Mouse (Mus musculus) thymus, postnatal 0 days (tissue): ENCODE data around the gene Kcnk18. TPM values are rescaled to one million over a fixed set of nuclear protein-coding genes. Genes with fewer than 3 reads are reported as not detected.

ENCODE experiments used
- DNase-seq: peaks from one replicate; pipeline ENCODE4 v3.0.0-alpha.2; 2015; ENCODE audit warnings: low spot score
- polyA plus RNA-seq: library from polyadenylated mRNA; unstranded; fragments of >200 nt; fragmentation: Nextera tagmentation; extraction: Ambion mirVana; gene quantifications from 2 replicates; pipeline ENCODE4 v1.2.1, GENCODE M21; 2015

Gene Kcnk18
- polyA plus RNA-seq, 1 experiment from 2014 or later = not detected

GRCm38 (mm10) chr19:59221131-59221530 is 2.1 kb downstream of the Kcnk18 start:
- no peak for DNase-seq

DNA sequence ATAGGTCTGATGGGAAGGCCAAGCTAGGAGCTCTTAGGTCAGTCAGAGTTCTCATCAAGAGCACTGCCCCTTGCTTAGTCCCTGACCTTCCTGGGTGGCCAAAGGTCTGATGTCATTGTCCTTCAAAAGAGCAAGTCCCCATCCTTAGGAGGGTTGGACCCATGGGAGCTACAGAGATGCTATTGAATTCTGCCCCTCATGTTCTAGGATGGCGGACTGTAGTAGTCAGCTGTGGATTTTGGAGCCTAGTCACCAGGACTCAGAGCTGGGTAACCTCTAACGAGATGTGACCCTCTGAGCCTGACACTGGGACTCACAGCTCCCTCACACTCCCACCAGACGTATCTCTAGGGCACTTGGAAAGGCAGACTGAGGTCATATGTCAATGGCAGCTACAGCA is 9.4 kb downstream of the Kcnk18 start:
- no peak for DNase-seq

DNA sequence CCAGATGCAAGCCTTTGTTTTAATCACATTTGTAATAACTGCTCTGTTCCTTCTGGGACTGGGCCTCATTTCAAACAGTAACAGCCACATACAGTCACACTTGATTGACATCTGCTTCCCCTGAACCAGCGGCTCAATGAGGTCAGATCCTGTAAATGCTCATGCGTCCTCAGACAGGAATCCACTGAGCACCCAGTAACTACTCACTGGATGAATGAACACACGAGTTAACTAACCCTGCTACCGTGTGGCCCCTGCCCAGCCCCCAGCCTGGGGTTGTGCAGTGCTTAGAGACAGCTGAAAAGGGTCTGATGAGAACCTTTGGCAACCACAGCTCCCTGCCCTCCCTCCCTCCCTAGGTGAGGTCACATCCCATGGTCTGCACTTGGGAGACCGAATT is 13.8 kb downstream of the Kcnk18 start:
- no peak for DNase-seq

DNA sequence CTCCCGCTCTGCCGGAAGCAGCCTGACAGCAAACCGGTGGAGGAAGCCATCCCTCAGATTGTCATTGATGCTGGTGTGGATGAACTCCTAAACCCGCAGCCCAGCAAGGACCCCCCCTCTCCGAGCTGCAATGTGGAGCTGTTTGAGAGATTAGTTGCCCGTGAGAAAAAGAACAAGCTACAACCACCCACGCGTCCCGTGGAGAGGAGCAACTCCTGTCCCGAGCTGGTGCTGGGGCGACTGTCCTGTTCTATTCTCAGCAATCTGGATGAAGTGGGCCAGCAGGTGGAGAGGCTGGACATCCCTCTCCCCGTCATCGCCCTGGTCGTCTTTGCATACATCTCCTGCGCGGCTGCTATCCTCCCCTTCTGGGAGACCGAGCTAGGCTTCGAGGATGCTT is 16.0 kb downstream of the Kcnk18 start:
- no peak for DNase-seq

- DNase-seq = no peak
These were observed 17.0 kb downstream of the Kcnk18 start for GRCm38 (mm10) chr19:59236046-59236445.

GRCm38 (mm10) chr19:59238630-59239029 is 19.6 kb downstream of the Kcnk18 start:
- DNase-seq = no peak

DNA sequence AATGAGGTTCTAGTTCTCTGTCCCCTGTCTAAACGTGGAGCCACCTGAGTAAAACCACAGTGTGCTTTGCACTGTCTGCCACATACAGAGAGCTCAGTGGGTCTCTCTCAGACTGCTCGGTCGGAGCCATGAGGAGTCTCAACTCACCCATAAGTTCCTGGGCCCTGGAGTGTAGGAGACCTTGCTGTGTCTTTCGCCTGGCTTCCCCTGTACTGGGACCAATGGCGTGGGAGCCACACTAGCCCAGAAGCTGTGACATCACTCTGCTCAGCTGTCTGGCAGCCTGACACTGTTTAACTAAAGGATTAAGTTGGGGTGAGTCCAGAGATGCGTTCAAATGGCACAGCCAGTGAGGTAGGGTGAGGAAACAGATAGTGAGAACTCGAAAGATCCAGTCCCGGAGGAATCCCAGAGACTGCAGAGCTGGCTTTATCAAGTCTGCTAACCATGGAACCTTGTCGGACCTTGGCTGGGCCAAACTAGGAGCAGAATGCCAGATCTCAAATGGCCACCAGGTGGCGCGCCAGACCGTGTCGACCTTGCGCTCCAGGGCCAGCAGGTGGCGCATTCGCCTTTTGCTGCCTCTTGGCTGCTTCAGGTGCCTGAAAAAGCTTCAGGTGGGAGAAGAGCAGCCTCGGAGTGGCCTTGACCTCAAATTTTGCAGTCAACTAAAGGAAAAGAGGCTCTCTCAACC is 20.3 kb downstream of the Kcnk18 start:
- peak; percentile 82 for DNase-seq

DNA sequence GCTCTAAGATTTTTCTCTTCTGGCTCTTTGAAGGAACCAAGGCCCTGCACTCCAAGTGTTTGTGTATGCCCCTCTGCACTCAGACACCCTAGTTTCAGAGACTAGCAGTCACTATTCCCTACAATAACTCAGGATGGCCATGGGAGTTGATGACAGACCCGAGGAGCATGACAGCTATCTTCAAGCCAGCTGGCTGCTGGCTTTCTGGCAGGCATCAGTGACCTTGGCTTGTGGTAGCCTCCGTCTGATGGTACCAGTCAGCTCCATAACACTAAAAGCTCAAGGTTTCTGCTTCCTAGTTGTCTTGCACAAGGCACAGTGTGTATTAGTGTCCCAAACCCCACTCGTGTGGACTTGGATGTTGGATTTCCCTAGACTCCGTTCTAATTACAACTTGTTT is 23.0 kb downstream of the Kcnk18 start:
- DNase-seq = no peak

DNA sequence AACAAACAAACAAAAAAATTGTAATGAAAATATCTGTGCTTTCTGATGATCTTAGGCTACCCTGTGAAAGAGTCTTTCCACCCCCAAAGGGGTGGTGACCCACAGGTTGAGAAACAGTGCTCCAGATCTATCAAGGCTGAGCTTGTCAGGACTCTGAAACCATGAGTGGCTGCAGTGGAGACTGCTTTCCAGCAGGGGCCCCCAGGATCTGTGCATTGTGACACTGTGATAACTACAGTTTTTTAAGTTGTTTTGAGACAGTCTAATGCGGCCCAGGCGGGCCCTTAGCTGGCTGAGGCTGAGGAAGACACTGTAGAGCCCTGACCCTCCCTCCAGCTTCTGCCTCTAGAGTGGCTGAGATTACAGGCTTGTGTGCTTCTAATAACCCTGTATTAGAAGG is 24.0 kb downstream of the Kcnk18 start:
- no peak for DNase-seq

DNA sequence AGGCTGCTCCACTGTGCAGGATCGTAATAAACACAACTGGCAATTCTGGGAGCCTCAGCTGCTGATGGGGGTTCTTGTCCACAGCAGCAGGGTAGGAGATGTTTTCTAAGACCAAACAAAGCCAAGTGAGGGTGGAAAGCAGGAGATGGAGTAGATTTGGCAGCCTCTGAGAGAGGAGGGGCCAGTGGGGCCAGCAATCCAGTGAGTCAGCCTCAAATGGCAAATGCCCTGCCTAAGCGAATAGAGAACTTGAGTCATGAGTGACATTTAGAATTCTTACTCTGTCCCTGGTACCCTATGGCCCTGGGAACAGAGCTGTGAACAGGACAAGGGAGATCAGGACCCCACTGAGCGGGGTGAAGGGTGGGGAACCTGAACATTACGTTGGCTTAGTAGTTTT is 29.1 kb downstream of the Kcnk18 start:
- peak; percentile 7 for DNase-seq

GRCm38 (mm10) chr19:59248553-59249286 is 29.7 kb downstream of the Kcnk18 start:
- peak; percentile 47 for DNase-seq

- DNase-seq = no peak
These were observed 33.6 kb downstream of the Kcnk18 start for GRCm38 (mm10) chr19:59252651-59253050.

DNA sequence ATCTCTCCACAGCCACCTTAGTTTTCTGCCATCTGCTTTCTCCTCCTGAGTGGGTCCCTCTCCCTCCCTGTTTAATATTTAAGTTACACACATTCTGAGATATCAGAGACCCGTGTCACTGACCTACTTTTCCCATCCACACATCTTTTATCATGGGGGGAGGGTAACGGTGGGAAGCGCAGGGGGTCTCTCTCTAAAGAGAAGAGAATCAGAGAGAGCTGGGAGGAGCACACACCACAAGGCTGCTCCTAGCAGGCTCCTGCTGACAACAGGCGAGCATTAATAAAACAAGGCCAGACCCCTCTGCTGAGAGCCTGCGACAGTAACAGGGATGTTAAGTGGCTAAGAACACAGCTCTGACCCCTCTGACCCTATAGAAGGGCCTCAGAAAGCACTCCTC is 40.6 kb downstream of the Kcnk18 start:
- no peak for DNase-seq

GRCm38 (mm10) chr19:59260718-59261442 is 41.9 kb downstream of the Kcnk18 start, which contains the start of gene Slc18a2:
TSS of gene Slc18a2 (plus strand) at chr19:59260896.
- peak; percentile 54 for DNase-seq

- DNase-seq = no peak
These were observed 42.6 kb downstream of the Kcnk18 start for GRCm38 (mm10) chr19:59261604-59262003.

- DNase-seq = no peak
These were observed 44.2 kb downstream of the Kcnk18 start for GRCm38 (mm10) chr19:59263171-59263570.

DNA sequence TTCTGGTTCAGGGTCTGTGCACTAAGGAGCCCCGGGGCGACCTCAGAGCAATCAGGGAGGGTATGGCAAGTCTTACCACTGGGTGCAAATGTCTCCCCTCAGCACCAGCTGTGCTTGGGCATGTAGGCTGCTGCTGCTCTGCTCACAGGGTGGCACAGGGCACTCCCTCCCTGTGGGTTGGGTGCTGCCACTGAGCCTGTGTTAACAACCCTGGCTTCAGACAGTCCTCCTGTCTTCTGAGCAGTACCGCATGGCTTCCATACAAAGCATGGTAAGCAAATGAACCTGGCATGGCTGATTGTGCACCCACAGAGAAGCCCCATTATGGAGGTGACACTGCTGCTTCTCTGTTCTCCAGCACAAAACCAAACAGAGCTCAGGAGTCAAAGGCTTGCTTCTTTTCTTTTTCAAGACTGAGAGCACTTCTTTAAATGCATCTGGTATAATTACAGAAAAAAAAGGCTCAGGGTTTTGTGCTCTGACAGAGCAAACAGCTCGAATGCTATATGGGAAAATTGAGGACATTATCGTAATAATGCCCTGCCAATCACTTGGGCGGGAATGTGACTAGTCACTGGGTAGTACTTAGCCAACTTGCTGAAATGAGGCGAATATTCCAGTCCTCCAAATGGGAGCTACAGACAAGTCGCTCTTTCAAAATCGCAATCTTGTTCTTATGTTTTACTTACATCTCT is 46.0 kb downstream of the Kcnk18 start:
- DNase-seq = no peak

- no peak for DNase-seq
These were observed 46.9 kb downstream of the Kcnk18 start for GRCm38 (mm10) chr19:59265907-59266306.

DNA sequence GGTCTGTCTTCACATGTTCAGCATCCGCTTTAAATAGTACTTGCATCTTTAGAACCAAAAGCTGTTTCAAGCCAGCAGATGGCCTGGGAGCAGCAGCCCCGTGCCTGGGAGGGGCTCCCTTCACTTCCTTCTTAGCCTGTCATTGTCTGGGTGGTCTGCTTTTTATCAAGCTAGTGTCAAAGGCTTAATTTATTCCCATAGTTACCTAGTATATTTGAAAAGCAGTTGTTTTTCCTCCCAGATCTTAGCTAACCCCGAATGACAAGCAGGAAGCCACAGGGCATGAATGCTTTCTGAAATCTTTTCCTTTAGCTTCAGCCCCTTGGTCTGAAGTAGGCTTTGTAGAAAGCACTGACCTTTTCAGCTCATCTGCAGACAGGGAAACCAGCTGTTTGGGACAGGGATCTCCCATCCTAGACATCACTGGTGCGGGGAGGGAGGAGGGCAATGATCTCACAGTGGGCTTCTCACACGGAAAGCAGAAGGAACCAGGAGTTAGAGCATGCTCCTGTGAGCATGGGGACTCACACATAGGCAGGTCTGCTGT is 48.5 kb downstream of the Kcnk18 start:
- DNase-seq = no peak

DNA sequence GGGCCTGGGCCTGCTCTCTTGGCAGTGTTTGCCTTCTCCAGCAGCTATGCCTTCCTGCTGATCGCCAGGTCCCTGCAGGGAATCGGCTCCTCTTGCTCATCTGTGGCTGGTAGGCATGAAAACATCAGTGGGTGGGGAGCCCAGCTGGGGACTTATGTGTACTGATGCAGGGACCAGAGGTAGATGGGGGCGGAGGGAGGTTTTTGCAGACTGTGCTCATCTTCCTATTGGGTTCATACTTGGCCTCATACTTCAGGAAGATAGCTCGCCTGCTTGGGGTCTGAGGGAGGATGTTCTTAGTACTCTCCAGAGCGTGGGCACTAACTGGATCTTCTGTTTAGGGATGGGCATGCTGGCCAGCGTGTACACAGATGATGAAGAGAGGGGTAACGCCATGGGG is 54.2 kb downstream of the Kcnk18 start:
- no peak for DNase-seq

- no peak for DNase-seq
These were observed 57.3 kb downstream of the Kcnk18 start for GRCm38 (mm10) chr19:59276354-59276753.
